Mouse (Mus musculus): ENCODE data around the gene Tbc1d22a.

The Tbc1d22a gene

DNA sequence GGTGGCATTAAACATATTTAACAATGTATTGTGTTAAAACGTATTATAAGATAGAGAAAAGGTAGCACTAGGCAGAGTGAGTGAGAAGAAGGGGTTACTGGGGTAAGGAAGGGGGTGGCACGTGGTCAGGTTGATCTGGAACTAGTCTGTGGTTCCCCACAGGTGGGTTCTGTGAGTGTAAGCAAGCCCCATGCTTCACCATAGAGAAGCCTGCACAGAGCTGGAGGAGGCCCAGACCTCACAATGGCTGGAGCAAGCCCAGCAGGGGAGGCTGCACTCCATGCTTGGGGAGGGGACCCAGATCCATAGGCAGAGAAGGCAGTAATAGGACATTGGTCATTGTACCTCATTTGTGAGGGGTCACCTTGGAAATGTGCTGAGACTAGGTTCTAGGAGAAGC, 119.3 kb downstream of the Tbc1d22a start:
- in situ Hi-C loops (cut with MboI, MseI): no loop called here

- in situ Hi-C loops (cut with MboI, MseI): no loop called here
Measured at GRCm38 (mm10) chr15:86334276-86334675, 120.0 kb downstream of the Tbc1d22a start.

DNA sequence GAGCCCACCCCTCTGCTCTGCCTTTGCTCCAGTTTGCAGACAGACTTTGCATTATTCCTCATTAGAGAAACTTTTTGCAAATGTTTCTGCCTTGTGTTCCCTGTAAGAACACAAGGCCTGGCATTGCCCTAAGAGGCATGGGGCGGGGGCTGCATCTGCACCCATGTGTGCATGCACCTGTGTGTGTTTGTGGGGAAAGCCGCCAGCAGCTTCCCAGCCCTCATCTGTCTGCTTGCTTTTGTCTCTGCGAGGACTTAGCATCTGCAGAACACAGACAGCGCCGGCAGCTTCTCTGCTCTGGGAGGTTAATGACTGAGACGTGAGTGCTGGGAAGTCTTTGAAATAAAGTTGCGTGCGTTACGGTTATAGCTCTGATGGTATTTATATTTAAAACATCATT, 120.5 kb downstream of the Tbc1d22a start:
- in situ Hi-C loops (cut with MboI, MseI): no loop called here

GRCm38 (mm10) chr15:86335781-86336180, 121.5 kb downstream of the Tbc1d22a start:
- in situ Hi-C loops (cut with MboI, MseI): no loop called here

- in situ Hi-C loops (cut with MboI, MseI): no loop called here
Measured at GRCm38 (mm10) chr15:86337726-86338125, 123.5 kb downstream of the Tbc1d22a start.

DNA sequence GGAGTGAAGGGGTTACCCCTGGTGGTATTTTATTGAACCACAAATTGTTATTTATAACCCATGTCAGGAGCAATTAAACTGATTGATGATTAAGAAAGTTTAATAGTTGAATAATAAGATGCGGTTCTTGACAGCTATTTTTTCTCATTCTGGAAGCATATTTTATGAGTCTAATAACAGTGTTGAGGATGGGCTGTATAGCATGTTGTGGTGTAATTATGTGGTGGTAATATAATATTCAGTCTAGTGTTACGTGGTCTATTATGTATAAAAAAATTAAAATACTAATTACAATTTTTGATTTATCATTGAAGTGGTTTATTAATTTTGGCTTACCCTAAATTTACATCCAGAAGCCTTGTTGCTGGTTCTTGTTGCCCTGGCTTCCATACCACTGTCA, 125.5 kb downstream of the Tbc1d22a start:
- in situ Hi-C loops (cut with MboI, MseI): no loop called here

- in situ Hi-C loops (cut with MboI, MseI): no loop called here
Measured at GRCm38 (mm10) chr15:86340766-86341165, 126.5 kb downstream of the Tbc1d22a start.

GRCm38 (mm10) chr15:86342637-86343375, 128.5 kb downstream of the Tbc1d22a start:
- in situ Hi-C loops (cut with MboI, MseI): no loop called here

GRCm38 (mm10) chr15:86344906-86345331, 130.7 kb downstream of the Tbc1d22a start:
- in situ Hi-C loops (cut with MboI, MseI): no loop called here

- in situ Hi-C loops (cut with MboI, MseI): no loop called here
Measured at GRCm38 (mm10) chr15:86345907-86346306, 131.6 kb downstream of the Tbc1d22a start.

DNA sequence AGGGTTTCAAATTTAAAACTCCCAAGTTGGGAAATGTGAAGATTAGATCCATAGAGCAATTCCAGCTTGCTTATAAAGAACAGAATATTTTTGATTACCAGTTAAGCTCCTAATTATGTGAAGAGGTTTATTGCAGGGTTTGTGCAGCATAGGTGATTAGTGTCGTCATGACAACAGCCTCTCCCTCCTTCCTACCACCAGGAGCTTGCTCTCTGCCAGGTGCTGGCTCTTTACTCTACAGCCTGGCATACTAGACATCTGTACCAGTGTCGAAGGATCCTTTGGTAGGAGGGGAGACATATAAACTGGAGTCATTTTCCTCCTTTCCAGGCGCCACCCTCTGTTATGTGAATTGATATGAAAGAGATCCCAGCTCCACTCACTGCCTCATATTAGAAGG, 132.3 kb downstream of the Tbc1d22a start:
- in situ Hi-C loops (cut with MboI, MseI): no loop called here

- in situ Hi-C loops (cut with MboI, MseI): no loop called here
Measured at GRCm38 (mm10) chr15:86354932-86355331, 140.7 kb downstream of the Tbc1d22a start.

- in situ Hi-C loops (cut with MboI, MseI): no loop called here
Measured at GRCm38 (mm10) chr15:86355857-86356256, 141.6 kb downstream of the Tbc1d22a start.

DNA sequence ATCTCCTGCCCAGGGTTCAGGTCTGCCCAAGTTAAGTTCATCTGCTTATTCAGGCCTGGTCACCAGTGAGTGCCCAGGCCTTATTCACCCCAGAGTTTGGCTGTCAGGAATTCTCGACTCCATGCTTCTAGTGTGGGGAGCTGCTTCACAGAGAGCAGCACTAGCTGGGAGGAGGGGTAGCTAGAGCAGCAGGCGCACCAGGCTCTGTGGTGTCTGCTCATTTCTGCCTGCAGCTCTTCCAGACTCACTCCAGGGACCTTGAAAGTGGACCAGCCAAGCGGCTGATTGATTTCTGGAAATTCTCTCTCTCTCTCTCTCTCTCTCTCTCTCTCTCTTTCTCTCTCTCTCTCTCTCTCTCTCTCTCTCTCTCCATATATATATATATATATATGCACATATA, 146.1 kb downstream of the Tbc1d22a start:
- in situ Hi-C loops (cut with MboI, MseI): no loop called here

DNA sequence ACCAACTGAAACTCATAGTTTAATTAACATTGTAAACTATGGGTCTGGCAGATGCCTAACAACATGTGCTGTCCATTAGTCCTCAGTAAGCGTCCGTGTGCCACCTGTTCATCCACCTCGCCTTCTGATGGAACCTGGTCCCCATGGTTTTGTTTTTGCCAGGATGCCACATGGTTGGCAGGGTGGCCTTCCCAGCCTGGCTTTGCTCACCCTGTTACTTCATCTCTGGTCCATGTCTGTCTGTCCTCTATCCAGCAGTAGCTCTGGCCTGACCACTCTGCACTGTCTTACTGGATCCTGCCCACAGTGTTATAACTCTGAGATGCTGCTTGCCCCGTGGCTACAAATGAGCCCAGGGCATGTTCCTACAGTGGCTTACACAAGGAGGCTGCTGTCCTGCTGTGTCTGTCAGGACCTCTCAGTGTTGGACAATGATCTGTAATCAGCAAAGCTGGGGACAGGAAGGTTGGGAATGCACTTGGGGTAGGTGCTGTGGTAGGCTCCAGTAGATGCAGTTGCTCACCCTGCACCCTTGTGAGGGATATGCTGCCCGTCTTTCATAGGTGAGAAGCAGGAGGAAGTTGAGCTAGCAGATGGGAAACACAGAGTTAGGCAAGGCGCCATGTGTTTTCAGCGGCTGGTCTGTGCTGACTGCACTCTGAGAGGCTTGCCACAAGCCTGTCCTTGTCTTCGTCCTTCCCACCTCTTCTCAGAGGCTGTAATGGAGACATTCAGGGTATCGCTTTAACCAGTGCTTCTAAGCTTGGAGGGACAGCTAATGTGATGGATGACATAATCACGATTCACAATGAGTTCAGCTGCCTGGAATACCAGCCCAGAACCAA, 148.3 kb downstream of the Tbc1d22a start:
- in situ Hi-C loops (cut with MboI, MseI): no loop called here

DNA sequence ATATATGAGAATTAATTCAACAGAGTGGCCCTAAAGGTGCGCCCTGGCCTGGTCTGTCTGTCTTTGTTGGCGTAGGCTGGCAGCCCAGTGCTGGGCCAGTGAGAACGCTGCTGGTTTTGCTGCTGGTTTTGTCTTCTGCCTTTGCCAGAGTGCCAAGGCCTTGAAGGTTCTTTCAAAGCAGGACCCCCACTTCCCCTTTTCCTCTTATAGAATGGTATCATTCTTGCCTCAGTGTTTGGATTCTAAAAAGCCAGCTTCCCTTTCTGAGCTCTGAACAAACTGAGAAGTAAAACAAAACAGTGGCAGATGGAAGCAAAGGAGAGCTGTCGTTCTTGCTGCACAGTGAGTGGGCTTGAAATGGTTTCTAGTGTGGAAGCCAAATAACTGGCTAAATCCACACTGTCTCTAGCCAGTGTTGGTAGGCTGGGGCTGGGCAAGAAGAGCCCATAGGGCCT, 149.6 kb downstream of the Tbc1d22a start:
- in situ Hi-C loops (cut with MboI, MseI): no loop called here

- in situ Hi-C loops (cut with MboI, MseI): no loop called here
Measured at GRCm38 (mm10) chr15:86364948-86365658, 150.8 kb downstream of the Tbc1d22a start.

DNA sequence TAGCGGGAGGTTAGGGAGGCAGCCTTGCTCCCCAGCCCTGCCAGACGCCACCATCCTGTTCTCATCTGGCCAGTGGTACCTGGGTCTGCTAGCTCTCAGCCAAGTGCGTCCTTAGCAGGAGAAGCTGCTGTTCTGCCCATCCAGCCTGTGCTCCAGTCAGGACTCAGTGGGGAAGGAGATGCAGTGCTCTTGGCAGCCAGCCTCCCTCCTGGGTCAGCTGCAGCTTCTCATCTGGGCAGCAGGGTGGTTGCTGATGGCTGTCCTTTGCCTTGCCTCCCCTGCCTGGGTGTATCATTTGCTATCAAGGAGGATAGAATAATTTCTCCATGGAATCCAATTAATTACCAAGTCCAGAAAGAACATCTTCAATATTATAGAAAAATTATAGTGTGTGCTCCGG, 152.5 kb downstream of the Tbc1d22a start:
- in situ Hi-C loops (cut with MboI, MseI): no loop called here

DNA sequence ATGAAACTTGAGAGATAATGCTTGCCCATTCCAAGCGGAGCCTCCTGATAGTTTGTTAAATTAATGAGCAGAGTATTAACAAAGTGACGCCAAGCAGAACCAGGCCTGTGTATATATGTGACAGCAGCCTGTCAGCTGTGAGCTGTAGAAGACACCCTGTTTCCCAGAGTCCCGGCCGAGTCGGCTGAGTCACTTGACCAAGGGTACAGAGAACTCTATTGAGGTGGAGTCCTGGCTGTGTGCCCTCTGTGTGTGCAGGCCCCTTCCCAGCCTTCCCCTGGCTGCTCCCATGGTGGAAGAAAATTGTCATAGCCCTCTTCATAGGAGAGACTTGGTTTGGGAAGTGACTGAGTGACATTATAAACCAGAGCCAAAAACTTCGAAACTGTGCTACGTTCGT, 153.0 kb downstream of the Tbc1d22a start:
- in situ Hi-C loops (cut with MboI, MseI): no loop called here

GRCm38 (mm10) chr15:86370846-86371245, 156.6 kb downstream of the Tbc1d22a start:
- in situ Hi-C loops (cut with MboI, MseI): no loop called here

DNA sequence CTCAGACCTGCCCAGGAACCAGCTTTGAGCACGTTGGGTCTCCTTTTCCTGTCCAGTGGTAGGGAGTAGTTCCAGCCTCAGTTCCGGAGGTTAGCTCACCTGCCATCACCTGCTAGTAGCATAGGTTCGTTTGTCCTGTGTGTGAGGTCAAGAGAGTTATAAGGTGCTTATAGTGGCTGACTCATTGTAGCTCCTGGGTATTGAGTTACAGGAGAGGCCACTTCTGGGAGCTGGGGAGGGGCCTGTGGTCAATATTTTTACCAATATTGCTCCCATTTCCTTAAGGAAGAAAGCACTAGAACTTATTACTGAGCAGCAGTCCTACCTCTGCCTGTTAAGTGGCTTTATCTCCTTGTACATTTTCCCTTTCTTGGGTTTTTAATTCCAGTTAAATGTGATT, 161.0 kb downstream of the Tbc1d22a start:
- in situ Hi-C loops (cut with MboI, MseI): no loop called here

- in situ Hi-C loops (cut with MboI, MseI): no loop called here
Measured at GRCm38 (mm10) chr15:86375860-86376394, 161.7 kb downstream of the Tbc1d22a start.
